Mouse (Mus musculus) liver, adult (tissue): Measurements from ENCODE around the gene Erbin.

Source experiments
- GATA4 ChIP-seq: IDR thresholded peaks from 2 replicates; pipeline ENCODE4 v1.6.1; 2014; ENCODE audit warnings: mild to moderate bottlenecking, low read length; ENCODE audit not compliant: insufficient replicate concordance

The Erbin gene

GRCm38 (mm10) chr13:103794688-103795543, 125.4 kb downstream of the Erbin start:
- TF ChIP-seq GATA4 = no peak

GRCm38 (mm10) chr13:103779922-103780585, 140.3 kb downstream of the Erbin start:
- TF ChIP-seq GATA4 = no peak

- TF ChIP-seq GATA4 = no peak
Measured at GRCm38 (mm10) chr13:103777126-103777525, 143.2 kb downstream of the Erbin start.

- TF ChIP-seq GATA4 = no peak
Measured at GRCm38 (mm10) chr13:103774119-103774757, 146.1 kb downstream of the Erbin start, which contains the start of gene Srek1. Gene Srek1 (minus strand): TSS chr13:103774608.

- TF ChIP-seq GATA4 = no peak
Measured at GRCm38 (mm10) chr13:103773407-103774118, 146.8 kb downstream of the Erbin start.

GRCm38 (mm10) chr13:103772917-103773316, 147.4 kb downstream of the Erbin start:
- no peak for TF ChIP-seq GATA4

- no peak for TF ChIP-seq GATA4
Measured at GRCm38 (mm10) chr13:103770821-103771220, 149.5 kb downstream of the Erbin start.
